Mouse (Mus musculus) layer of hippocampus, postnatal 14 days (tissue): ENCODE data around the gene Fcgr1. TPM values are rescaled to one million over a fixed set of nuclear protein-coding genes. Genes with fewer than 3 reads are reported as not detected.
"Not testable (repeated sequence)": the region's sequence is repeated elsewhere in the genome, so short reads cannot be mapped to it uniquely, and the experiment has no call there.

Experiments used
- DNase-seq, 2 experiments: peaks; one replicate each; pipeline ENCODE4 v3.0.0; 2021 to 2022; ENCODE audit warnings: low spot score in 2 of 2, mixed read lengths in 1 of 2
- total RNA-seq, 2 experiments: library from RNA; stranded (reverse); gene quantifications; 2 replicates each; pipeline ENCODE4 v1.2.3; 2021

Fcgr1 gene
- total RNA-seq, 2 experiments from 2014 or later, result 2.3 to 2.5 TPM

DNA sequence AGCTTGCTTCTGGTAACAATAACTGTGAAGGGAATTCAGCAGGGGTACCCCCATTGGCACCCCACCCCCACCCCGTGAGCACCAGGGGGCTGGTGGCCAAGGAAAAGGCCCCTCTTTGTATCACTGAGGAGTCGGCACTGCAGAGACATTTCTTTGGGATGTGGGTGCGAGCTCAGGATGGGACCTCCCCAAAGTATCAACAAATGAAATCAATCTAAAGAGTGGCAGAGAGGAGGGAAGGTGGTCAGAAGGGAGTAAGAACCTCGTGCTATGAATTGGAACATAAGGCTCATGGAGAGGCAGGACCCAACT, 44.8 kb downstream of the Fcgr1 start:
- no peak for DNase-seq

GRCm38 (mm10) chr3:96248141-96249033, 45.4 kb downstream of the Fcgr1 start:
- DNase-seq, result no peak

- DNase-seq, result no peak
Observed at GRCm38 (mm10) chr3:96247356-96248140, 46.2 kb downstream of the Fcgr1 start.

DNA sequence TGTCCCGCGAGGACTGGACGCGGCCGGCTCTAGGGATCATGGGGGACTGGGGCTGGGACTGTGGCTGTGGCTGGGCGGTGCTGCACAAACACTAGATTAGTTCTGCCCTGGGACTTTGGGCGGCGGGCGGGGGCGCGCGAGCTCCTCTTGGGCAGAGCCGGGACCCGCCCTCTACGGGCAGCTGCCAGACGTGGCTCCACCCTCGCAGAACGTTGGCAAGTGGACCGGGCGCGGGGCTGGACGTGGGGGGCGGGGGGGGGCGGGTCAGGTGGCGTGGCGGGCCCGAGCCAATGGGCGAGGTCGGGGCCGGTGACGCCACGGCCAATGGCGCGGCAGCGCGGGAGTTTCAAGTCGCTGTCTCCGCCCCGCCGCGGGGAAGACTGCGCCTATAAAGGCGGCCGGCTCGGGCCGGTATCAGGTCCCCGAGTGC, 47.3 kb downstream of the Fcgr1 start, which contains the start of gene Hist2h3c1:
TSS of gene Hist2h3c1 (plus strand) at position 259 of the 430 bp plus-strand sequence.
- not testable (repeated sequence) for DNase-seq

- not testable (repeated sequence) for DNase-seq
Observed at GRCm38 (mm10) chr3:96246018-96246417, 47.8 kb downstream of the Fcgr1 start.

GRCm38 (mm10) chr3:96245003-96245886, 48.5 kb downstream of the Fcgr1 start, which contains the start of gene Hist2h2aa1:
Gene Hist2h2aa1 (plus strand): TSS chr3:96245497.
- DNase-seq, result peak; percentile 85 to 90

DNA sequence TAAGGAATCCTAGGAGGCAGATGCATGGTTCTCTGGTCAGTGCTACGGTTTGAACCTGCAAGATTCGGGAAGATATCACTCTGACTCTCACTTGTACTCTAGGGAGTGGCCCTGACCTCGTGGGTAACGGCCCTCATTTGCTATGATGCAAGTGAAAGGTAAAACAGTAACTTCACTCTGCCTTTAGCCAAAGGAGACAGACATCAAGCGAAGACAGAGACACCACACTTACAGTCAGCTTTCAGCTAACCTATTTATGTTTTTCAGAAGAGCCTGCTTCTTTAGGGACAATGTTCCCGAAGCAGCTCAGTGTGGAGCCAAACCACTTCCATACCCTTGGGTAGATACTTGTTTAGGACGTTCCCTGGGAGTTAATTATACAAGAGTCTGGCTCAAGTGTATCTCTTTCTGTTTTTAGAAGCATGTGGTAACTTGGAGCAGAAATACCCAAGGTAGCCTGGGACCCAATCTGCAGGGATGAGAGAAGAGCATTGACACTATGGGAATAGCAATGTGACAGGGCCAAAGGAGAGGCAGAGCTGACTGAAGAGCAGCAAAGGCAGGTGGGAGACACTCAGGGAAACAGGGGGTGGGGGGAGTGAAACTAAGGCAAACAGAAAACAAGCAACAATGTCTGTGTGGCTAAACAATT, 49.7 kb downstream of the Fcgr1 start:
- DNase-seq, result no peak

DNA sequence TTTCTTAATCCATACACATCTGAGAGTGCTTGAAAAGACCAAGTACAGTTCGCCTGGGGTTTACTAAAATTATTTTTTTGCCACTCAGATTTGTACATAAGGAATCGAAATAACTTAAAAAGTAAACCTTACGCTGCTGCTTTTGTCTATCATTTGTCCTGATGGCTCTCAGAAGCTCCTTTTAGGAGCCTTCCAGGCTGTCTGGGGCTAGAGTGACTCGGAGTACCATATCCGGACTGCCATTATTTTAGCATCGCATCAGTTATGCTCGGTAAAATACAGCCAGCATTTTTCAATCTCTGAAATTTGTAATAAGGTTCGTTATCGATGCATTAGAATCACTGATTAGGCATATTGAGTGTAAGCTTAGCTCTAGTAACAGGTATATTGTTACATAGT, 53.0 kb downstream of the Fcgr1 start:
- DNase-seq, result no peak

GRCm38 (mm10) chr3:96239949-96240798, 53.6 kb downstream of the Fcgr1 start, which contains the start of gene Hist2h2aa2:
Gene Hist2h2aa2 (minus strand): TSS chr3:96240276.
- peak; percentile 98 for DNase-seq

- DNase-seq, result peak in 1 of 2 experiments; percentile 37
Observed at GRCm38 (mm10) chr3:96238954-96239793, 54.6 kb downstream of the Fcgr1 start, which contains the start of gene Hist2h3c2. Gene Hist2h3c2 (minus strand): TSS chr3:96239127.

GRCm38 (mm10) chr3:96237904-96238511, 55.8 kb downstream of the Fcgr1 start:
- DNase-seq, result no peak

DNA sequence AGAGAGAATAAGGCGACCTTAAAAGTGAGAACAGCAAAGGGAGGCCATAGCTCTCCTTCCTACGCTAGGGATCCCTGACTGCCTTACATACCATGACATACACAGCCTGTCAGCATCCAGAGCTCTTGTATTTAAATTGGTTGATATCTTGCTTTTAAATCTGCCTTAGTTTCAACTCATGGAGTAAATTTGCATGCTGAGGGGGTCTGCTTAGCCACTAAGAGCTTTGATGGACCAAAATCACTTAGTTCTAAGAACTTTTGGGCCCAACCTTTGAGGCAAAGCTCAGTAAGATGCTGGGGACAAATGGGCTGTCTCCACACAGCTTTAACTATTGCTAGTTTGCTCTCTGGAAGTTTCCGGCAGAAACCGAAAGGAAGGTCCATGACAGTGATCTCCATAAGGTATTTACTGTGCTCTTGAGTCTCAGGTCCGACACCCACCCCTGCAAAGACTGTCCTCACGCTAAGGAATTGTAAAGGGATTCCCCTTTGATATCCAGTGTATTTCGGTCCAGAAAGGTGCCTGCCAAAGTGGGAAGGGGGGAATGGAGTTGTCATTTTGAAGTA, 56.4 kb downstream of the Fcgr1 start:
- DNase-seq, result no peak

GRCm38 (mm10) chr3:96236834-96237334, 56.9 kb downstream of the Fcgr1 start:
- no peak for DNase-seq

DNA sequence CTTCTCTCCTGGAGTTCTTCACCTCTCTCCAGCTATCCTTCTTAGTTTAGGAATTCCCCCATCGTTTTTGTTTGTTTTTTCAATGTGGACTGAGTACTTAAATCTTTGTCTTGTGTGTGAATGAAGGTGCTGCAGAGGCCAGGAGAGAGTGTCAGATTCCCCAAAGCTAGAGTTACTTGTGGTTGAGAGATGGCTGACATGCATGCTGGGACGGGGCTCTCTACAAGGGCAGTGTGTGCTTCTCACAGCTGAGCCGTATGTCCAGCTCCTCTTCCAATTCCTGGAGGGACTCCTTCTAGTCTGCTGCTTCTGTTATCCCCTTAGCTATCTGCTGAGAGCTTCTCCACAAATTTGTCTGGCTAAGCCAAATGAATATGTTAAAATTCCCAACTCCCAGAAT, 57.9 kb downstream of the Fcgr1 start:
- DNase-seq, result no peak

GRCm38 (mm10) chr3:96234914-96235313, 58.9 kb downstream of the Fcgr1 start:
- DNase-seq, result no peak
